In genomic region chr9:107452552-107452951, GRCm38 (mm10) we compare ENCODE assay signal across 8 mouse cellular contexts. TPM values are rescaled to one million over a fixed set of nuclear protein-coding genes. Genes with fewer than 3 reads are reported as not detected.
DNase-seq lines count a peak whose midpoint lies in the region; ATAC-seq lines count a peak whose summit lies in the region.

No protein-coding gene starts in this region.

- peaks cover 46% of the 10 kb centered on the region for H3K4me1 ChIP-seq in hindbrain, embryonic 12.5 days
- H3K4me1 ChIP-seq in midbrain, embryonic 14.5 days (ENCODE audit: control insufficient read depth, insufficient read depth, low read length): peaks cover 15% of the 10 kb centered on the region; the same call in 1 of the 2 replicates
- H3K4me1 ChIP-seq in forebrain, embryonic 15.5 days: peaks cover 24% of the 10 kb centered on the region

- no peaks in the 10 kb centered on the region for H3K27me3 ChIP-seq in hindbrain, embryonic 12.5 days
- H3K27me3 ChIP-seq in midbrain, embryonic 14.5 days (ENCODE audit: control insufficient read depth, insufficient read depth, low read length): no peaks in the 10 kb centered on the region
- H3K27me3 ChIP-seq in forebrain, embryonic 15.5 days: peaks cover 31% of the 10 kb centered on the region

- H3K36me3 ChIP-seq in hindbrain, embryonic 12.5 days: no peaks in the 10 kb centered on the region
- no peaks in the 10 kb centered on the region for H3K36me3 ChIP-seq in midbrain, embryonic 14.5 days (ENCODE audit: control insufficient read depth, insufficient read depth, low read length)
- H3K36me3 ChIP-seq in forebrain, embryonic 15.5 days: no peaks in the 10 kb centered on the region

- no peak overlapping the region for H3K4me3 ChIP-seq in hindbrain, embryonic 12.5 days
- no peak overlapping the region for H3K4me3 ChIP-seq in midbrain, embryonic 14.5 days (replicated peaks; ENCODE audit: low read depth, low read length)
- no peak overlapping the region for H3K4me3 ChIP-seq in forebrain, embryonic 15.5 days

- ATAC-seq in hindbrain, embryonic 12.5 days (ENCODE audit: low FRiP score): no peak
- ATAC-seq in midbrain, embryonic 14.5 days (ENCODE audit: low FRiP score, low TSS enrichment): no peak
- ATAC-seq in activated CD4-positive, CD25-positive, alpha-beta regulatory T cell, adult 4 months: no peak
- no peak for ATAC-seq in forebrain, embryonic 15.5 days (replicated peaks)

- peak overlapping the region; percentile 66 for H3K27ac ChIP-seq in hindbrain, embryonic 12.5 days
- H3K27ac ChIP-seq in midbrain, embryonic 14.5 days (replicated peaks; ENCODE audit: low read depth, low read length): peak overlapping the region; percentile 55; the same call in 1 of the 2 replicates
- no peak overlapping the region for H3K27ac ChIP-seq in forebrain, embryonic 15.5 days (replicated peaks)

- WGBS in hindbrain, embryonic 12.5 days: 26% methylated on average over 4 of the region's 4 CpGs
- WGBS in midbrain, embryonic 14.5 days: 29% methylated on average over 4 of the region's 4 CpGs
- 34% methylated on average over 4 of the region's 4 CpGs for WGBS in forebrain, embryonic 15.5 days

- no peak overlapping the region for H3K4me2 ChIP-seq in hindbrain, embryonic 12.5 days (replicated peaks)
- H3K4me2 ChIP-seq in midbrain, embryonic 14.5 days (ENCODE audit: low read length): no peak overlapping the region
- H3K4me2 ChIP-seq in forebrain, embryonic 15.5 days (replicated peaks): no peak overlapping the region

- DNase-seq in layer of hippocampus, adult 18-20 months (ENCODE audit: low spot score in 2 of 2): peak; percentile 11 to 34
- no peak for DNase-seq in layer of hippocampus, adult 9-11 months
- peak; percentile 51 for DNase-seq in R1 (ENCODE audit: low read depth, low spot score)
- DNase-seq in midbrain, embryonic 14.5 days: no peak
- no peak for DNase-seq in yolk sac, embryonic 10.5 days (ENCODE audit: low spot score)

- H3K9ac ChIP-seq in hindbrain, embryonic 12.5 days: no peak overlapping the region
- H3K9ac ChIP-seq in midbrain, embryonic 14.5 days (replicated peaks; ENCODE audit: low read length): no peak overlapping the region
- no peak overlapping the region for H3K9ac ChIP-seq in forebrain, embryonic 15.5 days (replicated peaks)

- H3K9me3 ChIP-seq in hindbrain, embryonic 12.5 days (replicated peaks): no peaks in the 10 kb centered on the region
- no peaks in the 10 kb centered on the region for H3K9me3 ChIP-seq in midbrain, embryonic 14.5 days (ENCODE audit: control insufficient read depth, low read length)
- no peaks in the 10 kb centered on the region for H3K9me3 ChIP-seq in forebrain, embryonic 15.5 days

RNA-seq across cellular contexts. Expression of gene Cacna2d2, which starts 53.1 kb away (rescaled TPM):
- total RNA-seq in layer of hippocampus, adult 18-20 months (2021): 10 to 100 TPM; 15.1 to 17.7 TPM
- 4.6 and 4.7 TPM in 2 replicates for polyA plus RNA-seq in hindbrain, embryonic 12.5 days (2016; fragmentation: Nextera tagmentation; extraction: Ambion mirVana)
- polyA plus RNA-seq in midbrain, embryonic 14.5 days (2014; fragmentation: Nextera tagmentation; extraction: Ambion mirVana): 7.9 and 10.6 TPM in 2 replicates
- polyA plus RNA-seq in activated CD4-positive, CD25-positive, alpha-beta regulatory T cell, adult 4 months (2017; shearing (Covaris generic)): under 1 TPM; 0.16 to 0.41 TPM
- 3.9 and 4.2 TPM in 2 replicates for polyA plus RNA-seq in forebrain, embryonic 15.5 days (2015; fragmentation: Nextera tagmentation; extraction: Ambion mirVana)

Comparison
In these comparisons a context has a peak if more than half of its experiments do, and no peak if none do; other contexts are left out.
1. DNase-seq: peak in layer of hippocampus, adult 18-20 months (2 of 2) and R1 (single experiment); none in layer of hippocampus, adult 9-11 months (single experiment), midbrain, embryonic 14.5 days (single experiment) and yolk sac, embryonic 10.5 days (single experiment).